Mouse (Mus musculus): Measurements from ENCODE around the gene Ran.

Gene Ran

GRCm38 (mm10) chr5:129063792-129064087 is 43.9 kb downstream of the Ran start:
- DNase-seq (ENCODE audit: low spot score in 2 of 2): no peak

DNA sequence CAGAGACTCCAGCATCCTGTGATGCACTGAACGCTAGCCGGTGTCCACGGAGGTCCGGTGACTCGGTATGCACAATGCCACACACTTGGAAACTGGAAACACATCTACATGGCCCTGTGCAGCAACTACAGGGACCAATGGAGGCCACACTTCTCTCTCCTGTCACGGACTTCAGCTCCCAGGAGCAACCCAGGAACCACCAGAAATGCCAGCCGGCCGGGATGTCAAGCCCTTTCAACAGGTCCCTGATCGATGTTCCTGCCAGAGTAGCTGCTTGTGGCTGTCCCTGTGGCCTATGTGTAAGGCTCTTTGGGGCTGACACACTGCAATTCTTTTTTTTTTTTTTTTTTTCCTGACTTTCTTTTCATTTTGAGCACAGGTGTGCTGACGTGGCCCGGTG is 44.3 kb downstream of the Ran start:
- no peak for DNase-seq (ENCODE audit: low spot score in 2 of 2)

GRCm38 (mm10) chr5:129065301-129065700 is 45.4 kb downstream of the Ran start:
- DNase-seq (ENCODE audit: low spot score in 2 of 2): no peak

DNA sequence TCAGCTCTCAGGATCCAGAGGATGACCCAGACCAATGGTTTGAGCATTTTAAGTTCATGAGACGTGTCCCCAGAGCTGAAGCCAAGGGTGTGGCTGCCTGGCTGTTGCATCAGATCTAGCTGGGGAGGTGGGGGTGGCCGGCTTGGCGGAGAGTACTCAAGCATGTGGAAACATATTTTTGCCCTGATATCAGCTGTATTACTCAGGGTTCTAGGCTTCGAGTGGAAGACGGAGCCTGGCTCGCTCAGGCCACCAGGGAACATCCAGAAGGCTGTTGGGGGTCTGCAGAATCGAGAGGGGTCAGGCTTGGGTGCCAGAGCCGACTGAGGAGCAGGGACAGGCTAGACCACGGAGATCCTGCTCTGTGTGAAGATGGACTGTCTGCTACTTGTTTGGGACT is 46.1 kb downstream of the Ran start:
- DNase-seq (ENCODE audit: low spot score in 2 of 2): peak in 1 of 2 experiments; percentile 6

DNA sequence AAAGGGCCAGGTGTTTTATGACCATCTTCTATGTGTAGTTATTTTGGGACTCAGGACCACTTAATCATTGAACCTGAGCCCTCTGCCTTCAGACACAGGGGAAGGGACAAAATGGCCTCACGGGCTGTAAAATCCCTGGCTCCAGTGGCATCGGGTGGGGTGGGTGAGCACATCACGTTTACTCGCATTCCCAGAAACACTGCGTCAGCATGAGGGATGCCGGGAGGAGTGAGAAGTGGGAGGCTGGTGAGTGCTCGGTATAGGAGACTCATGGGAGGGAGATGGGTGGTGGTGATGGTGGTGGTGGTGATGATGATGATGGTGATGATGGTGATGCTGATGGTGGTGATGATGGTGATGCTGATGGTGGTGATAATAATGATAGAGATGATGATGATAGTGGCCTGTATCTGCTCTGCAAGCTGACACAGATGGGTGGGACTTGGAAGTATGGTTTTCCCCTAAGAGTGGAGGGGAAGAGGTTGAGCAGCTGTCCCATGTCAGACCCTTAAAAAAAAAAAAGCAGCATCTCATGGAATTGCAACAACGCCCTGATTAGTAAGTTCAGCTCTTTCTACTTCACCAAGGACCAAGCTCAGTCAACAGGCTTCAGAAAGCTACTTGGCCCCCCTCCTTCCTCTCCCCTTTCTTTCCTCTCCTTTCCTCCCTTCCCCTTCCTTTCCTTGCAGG is 46.8 kb downstream of the Ran start:
- DNase-seq (ENCODE audit: low spot score in 2 of 2): no peak

DNA sequence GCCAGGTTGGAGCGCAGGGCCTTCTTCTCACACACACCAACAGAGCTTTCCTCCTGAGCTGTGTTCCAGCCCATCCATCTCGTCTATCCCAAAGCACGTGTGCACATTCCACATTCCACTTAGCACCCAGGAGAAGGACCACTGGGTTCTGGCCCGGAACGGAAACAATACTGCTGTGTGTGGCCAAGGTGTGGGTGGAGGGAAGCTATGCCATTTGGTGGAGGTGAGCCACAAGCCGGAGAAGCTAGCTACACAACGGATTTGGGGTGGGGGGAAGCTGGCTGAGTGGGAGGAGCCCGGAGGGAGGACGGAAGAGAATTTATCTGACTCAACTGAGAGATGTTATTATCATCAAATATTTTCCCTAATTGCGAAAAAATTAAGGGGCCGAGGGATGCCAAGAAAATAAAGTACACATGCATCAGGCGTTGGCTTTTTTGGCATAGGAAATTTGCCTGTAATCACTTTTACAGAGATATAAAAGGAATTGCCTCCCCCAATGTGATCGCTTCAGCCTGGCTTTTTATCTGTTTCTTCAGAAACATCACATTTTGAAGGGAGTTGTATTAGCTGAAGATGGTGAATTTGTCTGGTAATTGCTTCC is 47.5 kb downstream of the Ran start:
- DNase-seq (ENCODE audit: low spot score in 2 of 2): no peak

DNA sequence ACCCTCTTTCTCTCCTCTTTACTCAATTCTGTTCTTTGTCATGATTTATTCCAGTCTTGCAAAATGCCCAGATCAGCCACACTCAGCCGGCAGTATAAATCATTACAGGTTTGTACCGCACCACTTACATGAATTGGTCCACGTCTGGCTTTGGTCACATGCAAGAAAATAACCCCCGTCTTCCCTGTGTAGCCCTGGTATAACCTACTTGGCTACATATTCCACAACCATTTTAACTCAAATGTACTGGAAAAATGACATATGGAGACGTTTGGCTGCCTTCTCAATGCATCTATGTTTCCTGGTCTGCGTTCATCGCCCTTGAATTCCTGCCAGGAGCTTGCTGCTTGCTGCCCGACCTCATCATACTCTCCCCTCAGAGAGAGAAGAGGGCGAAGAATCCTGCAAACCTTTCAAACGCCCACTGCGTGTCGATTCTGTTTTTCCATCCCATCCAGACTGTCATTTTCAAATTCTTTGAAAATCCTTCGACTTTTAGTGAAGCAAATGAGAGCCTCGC is 52.0 kb downstream of the Ran start:
- no peak for DNase-seq (ENCODE audit: low spot score in 2 of 2)

GRCm38 (mm10) chr5:129073404-129073803 is 53.5 kb downstream of the Ran start:
- DNase-seq (ENCODE audit: low spot score in 2 of 2): no peak

Data from spleen, postnatal 36 days (tissue).